Mouse (Mus musculus) liver, adult 2 months (tissue): ENCODE measurements around the gene Hist1h3b.

ENCODE experiments used
- CTCF ChIP-seq: fragments of 200-500 bp; IDR thresholded peaks from 2 replicates; pipeline ENCODE4 v1.5.1; 2011; ENCODE audit warnings: low read depth, low read length, control low read depth
- POLR2A ChIP-seq: fragments of 200-500 bp; IDR thresholded peaks from 2 replicates; pipeline ENCODE4 v1.6.1; 2011; ENCODE audit warnings: low read length, control low read depth; ENCODE audit not compliant: insufficient read depth; ENCODE audit errors: extremely low read depth

GRCm38 (mm10) chr13:23763586-23764323, 11.7 kb downstream of the Hist1h3b start, which contains the start of gene Hist1h1a:
- TF ChIP-seq CTCF: no peak
- 0 out of 2 replicates have a peak, but pooled peaks have one; percentile 49 for TF ChIP-seq POLR2A
